Mouse (Mus musculus): Measurements from ENCODE around the gene Itga3. TPM values are rescaled to one million over a fixed set of nuclear protein-coding genes. Genes with fewer than 3 reads are reported as not detected.

Itga3 gene
- polyA plus RNA-seq, 1 experiment = 0.08 TPM

DNA sequence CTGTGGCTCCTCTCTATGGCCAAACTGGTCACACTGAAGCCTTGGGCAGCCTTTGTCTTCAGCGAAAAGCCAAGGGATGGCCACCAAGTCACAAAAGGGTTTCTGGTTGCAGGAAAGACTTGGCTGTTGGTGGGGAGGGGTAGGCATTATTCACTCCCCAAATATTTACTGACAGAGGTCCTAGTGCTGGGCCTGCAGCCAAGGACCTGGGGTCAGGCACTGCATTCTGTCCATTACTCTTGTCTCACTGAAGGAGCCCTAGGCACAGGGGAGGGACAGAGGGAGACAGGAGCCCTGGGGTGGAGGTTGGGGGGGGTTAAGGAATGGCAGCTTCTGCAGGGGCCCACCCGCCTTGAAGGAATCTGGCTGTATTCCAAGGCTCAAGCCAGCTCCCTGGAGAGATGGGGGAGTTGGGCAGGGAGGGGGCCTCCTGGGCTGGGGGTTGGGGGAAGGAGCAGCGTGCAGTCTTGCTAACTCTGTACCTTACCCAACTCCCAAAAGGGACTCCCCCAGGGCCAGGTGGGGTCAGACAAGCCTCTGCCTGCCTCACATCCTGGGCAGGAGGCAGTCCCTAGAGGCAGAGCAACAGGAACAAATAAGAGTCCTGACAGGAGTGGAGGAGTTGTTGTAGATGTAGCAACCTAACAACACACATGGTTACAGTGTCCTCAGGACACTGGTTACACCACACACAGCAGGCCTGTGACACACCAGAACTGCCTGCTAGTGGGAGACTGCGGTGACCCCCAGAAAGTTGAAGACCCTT lies 20.2 kb upstream of the Itga3 start:
- Histone ChIP-seq H3K4me3 (replicated peaks) (no peak overlapping the region), H3K4me1 (peaks cover 32% of the 10 kb centered on the region), H3K36me3 (replicated peaks; ENCODE audit: low read length) (no peaks in the 10 kb centered on the region), H3K27me3 (replicated peaks) (peaks cover 81% of the 10 kb centered on the region), H3K9me3 (peaks cover 8% of the 10 kb centered on the region)
- TF ChIP-seq GATA1 (IDR thresholded peaks at IDR 0.05; ENCODE audit: borderline replicate concordance, low read length) (no peak), FLI1 (IDR thresholded peaks at IDR 0.05; ENCODE audit: low read length) (no peak)

DNA sequence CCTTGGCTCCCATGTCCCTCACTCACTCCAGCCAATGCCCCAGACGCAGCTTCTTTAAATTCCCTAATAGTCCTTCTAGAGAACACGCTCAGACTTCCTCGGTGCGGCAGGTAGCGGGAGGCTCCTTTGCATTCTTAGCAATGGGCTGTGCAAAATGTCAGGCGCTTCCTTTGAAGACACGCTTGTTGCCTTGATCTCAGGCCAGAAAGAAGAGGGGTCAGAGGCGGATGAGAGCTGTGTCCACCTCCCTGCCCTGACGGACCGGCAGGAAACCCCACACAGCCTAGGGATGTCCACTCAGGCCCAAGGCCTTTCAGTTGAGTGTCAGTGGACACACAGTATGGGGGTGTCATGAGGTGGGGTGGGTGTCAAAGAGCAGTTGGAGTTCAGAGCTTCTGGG lies 19.0 kb upstream of the Itga3 start:
- no peak for TF ChIP-seq FLI1 (IDR thresholded peaks at IDR 0.05; ENCODE audit: low read length)
- no peak for TF ChIP-seq GATA1 (IDR thresholded peaks at IDR 0.05; ENCODE audit: borderline replicate concordance, low read length)
- peaks cover 72% of the 10 kb centered on the region for H3K27me3 ChIP-seq (replicated peaks)
- H3K9me3 ChIP-seq = peaks cover 8% of the 10 kb centered on the region
- H3K4me1 ChIP-seq = peaks cover 20% of the 10 kb centered on the region
- H3K4me3 ChIP-seq (replicated peaks) = no peak overlapping the region
- no peaks in the 10 kb centered on the region for H3K36me3 ChIP-seq (replicated peaks; ENCODE audit: low read length)

DNA sequence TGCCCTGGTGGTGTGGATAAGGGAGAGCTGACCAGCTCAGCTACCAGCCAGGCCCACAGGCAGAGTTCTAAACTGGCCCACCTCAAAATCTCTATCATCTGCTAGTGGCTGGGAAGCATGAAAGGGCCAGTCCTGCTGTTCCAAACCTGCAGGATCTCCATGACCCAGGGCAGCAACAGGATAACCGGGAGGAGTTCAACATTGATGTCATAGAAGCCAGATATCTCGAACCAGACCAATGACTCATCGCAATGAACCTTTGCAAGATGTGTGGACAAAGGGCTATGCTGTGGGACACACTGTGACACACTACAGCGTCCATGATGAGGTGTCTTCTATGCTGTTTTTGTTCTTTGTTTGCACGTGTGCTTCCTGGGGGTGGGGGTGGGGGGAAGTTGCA lies 16.5 kb upstream of the Itga3 start:
- Histone ChIP-seq H3K4me3 (replicated peaks) (no peak overlapping the region), H3K36me3 (replicated peaks; ENCODE audit: low read length) (no peaks in the 10 kb centered on the region), H3K4me1 (peaks cover 24% of the 10 kb centered on the region), H3K27me3 (replicated peaks) (peaks cover 66% of the 10 kb centered on the region), H3K9me3 (peaks cover 8% of the 10 kb centered on the region)
- TF ChIP-seq GATA1 (IDR thresholded peaks at IDR 0.05; ENCODE audit: borderline replicate concordance, low read length) = no peak
- no peak for TF ChIP-seq FLI1 (IDR thresholded peaks at IDR 0.05; ENCODE audit: low read length)

DNA sequence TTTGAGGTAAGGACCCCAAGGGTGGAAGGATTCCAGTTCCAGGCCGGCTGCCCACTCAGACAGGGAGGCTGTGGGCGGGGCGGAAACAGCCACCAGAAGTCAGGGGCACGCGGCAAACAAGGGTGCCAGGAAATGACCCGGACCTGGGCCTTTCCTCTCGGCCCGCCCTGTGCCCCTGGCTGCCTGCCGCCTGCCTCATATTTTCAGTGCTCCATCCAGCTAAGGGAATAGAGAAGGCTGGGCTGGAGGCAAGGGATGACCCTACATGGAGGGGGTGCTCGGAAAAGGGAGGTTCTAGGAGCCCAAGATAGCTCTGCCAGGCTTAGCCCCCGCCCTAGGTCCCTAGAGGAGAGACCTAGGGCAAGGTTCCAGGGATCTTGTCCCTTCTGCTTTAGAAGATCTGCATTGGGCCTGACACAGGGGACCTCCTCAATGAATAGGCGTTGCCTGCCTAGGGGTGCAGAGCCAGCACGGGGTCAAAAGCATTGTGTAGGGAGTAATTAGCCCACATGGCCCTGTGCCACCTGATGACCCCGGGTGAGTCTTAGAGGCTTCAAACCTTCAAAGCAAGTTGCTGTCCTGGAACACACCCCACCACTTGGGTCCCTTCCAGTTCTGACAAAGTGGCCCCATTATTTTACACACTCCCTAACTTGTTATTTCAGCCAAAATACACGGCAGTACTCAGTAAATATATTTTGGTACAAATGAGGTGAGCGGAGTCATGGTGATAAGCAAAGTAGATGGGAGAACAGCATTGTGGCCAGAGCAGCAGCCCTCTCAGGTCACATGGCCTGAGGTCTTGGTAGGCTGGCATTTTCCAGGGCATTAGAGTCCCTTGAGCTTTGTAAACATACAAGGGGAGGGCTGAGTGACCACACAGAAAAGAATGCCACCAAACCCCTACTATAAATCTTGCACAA lies 12.5 kb upstream of the Itga3 start:
- Histone ChIP-seq H3K4me3 (replicated peaks) (no peak overlapping the region), H3K9me3 (peaks cover 2% of the 10 kb centered on the region), H3K27me3 (replicated peaks) (peaks cover 70% of the 10 kb centered on the region), H3K36me3 (replicated peaks; ENCODE audit: low read length) (no peaks in the 10 kb centered on the region), H3K4me1 (peaks cover 15% of the 10 kb centered on the region)
- TF ChIP-seq FLI1 (IDR thresholded peaks at IDR 0.05; ENCODE audit: low read length) (no peak), GATA1 (IDR thresholded peaks at IDR 0.05; ENCODE audit: borderline replicate concordance, low read length) (no peak)

DNA sequence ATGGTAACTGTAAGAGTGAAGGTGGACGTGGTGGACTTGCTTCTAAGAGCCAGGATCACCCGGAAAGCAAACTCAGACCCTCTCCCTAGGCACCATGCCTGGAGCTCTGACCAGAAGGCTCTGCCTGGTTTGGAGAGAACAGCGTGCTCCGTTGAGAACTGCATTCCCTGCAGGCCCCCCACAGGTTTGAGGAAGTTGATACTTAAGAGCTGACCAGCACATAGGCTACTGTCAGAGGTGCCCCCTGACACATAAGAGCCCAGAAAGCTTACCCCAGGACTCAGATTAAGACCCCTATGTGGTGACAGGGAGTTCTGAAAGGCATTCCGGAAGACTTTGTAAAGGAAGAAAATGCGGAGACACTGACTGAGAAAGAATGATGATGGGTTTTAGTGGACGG lies 11.7 kb upstream of the Itga3 start:
- Histone ChIP-seq H3K9me3 (no peaks in the 10 kb centered on the region; the same call in 1 of the 2 replicates), H3K4me1 (peaks cover 15% of the 10 kb centered on the region), H3K4me3 (replicated peaks) (no peak overlapping the region), H3K27me3 (replicated peaks) (peaks cover 77% of the 10 kb centered on the region), H3K36me3 (replicated peaks; ENCODE audit: low read length) (no peaks in the 10 kb centered on the region)
- TF ChIP-seq FLI1 (IDR thresholded peaks at IDR 0.05; ENCODE audit: low read length) (no peak), GATA1 (IDR thresholded peaks at IDR 0.05; ENCODE audit: borderline replicate concordance, low read length) (no peak)

DNA sequence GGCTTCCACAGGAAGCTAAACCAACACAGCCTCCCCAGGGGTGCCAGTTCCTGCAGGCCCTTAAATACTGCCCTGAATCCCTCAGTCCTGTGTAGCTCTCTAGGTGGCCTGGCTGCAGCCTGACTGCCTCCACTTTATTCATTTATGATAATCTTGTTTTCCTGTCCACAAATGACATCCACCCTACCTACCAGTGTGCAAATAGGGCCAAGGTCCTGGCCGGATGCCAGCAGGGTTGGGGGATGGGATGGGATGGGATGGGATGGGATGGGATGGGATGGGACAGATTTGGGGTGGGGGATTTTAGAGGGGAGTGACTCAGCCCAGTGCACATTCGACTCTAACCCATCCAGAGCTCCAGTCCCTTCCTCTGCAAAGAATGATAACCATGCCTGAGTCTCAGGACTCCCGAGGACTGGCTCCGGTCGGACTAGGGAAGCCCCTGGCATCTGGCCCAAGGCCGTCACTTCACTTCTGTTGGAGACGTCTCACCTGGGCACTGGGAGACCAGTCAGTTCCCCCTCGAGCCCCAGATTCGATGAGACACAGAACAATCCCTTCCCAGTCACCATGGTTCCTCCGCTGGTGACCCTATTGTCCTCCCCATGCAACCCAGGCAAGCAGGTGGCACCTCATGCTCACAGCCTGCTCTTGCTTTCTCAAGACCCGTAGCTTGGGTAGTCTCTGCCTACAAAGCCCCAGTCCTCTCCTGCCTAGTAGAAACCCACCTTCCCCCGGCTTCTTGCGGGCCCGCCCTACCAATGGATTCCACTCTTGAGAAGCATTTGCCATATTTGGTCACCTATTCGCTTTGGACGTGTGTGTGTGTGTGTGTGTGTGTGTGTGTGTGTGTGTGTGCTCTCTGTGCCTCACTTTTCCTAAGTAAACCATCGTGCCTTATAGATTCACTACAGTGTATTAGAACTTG lies 11.0 kb upstream of the Itga3 start:
- H3K4me1 ChIP-seq = peaks cover 8% of the 10 kb centered on the region

DNA sequence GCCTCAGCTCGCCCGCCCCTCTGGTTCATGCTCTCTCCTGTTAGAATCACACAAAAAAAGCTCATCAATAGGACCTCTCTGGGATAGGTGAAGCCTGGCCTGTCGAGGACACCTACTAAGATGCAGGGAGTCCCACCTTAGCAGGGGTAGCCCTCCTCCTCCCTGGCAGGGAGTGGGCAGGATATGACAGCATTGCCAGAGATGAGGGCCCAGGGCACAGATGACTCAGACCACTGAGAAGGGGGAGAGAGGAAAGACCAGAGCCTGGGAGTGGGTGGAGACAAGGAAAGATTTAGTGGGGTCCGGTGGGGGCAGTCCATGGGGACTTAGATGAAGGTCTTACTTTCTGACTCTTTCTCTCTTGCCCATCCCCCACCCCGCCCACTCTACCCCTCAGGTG lies 9.6 kb upstream of the Itga3 start:
- Histone ChIP-seq H3K4me1 (peaks cover 8% of the 10 kb centered on the region), H3K27me3 (replicated peaks) (peaks cover 81% of the 10 kb centered on the region), H3K4me3 (replicated peaks) (no peak overlapping the region), H3K9me3 (no peaks in the 10 kb centered on the region), H3K36me3 (replicated peaks; ENCODE audit: low read length) (no peaks in the 10 kb centered on the region)
- no peak for TF ChIP-seq FLI1 (IDR thresholded peaks at IDR 0.05; ENCODE audit: low read length)
- TF ChIP-seq GATA1 (IDR thresholded peaks at IDR 0.05; ENCODE audit: borderline replicate concordance, low read length) = no peak

More for the DNA sequence above, 11.0 kb upstream of the Itga3 start:
- no peak for TF ChIP-seq GATA1 (IDR thresholded peaks at IDR 0.05; ENCODE audit: borderline replicate concordance, low read length)
- TF ChIP-seq FLI1 (IDR thresholded peaks at IDR 0.05; ENCODE audit: low read length) = no peak
- Histone ChIP-seq H3K36me3 (replicated peaks; ENCODE audit: low read length) (no peaks in the 10 kb centered on the region), H3K4me3 (replicated peaks) (no peak overlapping the region), H3K9me3 (no peaks in the 10 kb centered on the region), H3K27me3 (replicated peaks) (peaks cover 77% of the 10 kb centered on the region)

DNA sequence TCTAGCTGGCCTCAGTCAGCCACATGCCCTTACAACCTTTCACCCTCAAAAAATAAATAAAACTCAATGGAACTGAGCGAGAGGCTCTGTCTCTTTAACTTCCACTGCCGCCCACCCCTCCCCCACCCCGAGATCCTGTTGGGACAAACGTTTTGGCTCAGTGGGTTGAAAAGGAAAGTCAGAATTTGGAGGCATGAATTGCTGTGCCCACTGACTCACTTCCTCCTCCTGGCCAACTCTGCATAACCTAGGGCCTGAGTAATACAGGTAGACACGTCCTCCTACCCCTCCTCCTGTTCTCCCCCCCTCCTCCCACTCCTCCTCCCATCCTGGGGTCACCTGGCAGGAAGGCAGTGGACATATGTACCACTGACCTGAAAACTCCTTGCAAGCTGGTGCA lies 9.1 kb upstream of the Itga3 start:
- TF ChIP-seq FLI1 (IDR thresholded peaks at IDR 0.05; ENCODE audit: low read length) (no peak), GATA1 (IDR thresholded peaks at IDR 0.05; ENCODE audit: borderline replicate concordance, low read length) (no peak)
- H3K27me3 ChIP-seq (replicated peaks) = peaks cover 85% of the 10 kb centered on the region
- H3K36me3 ChIP-seq (replicated peaks; ENCODE audit: low read length) = no peaks in the 10 kb centered on the region
- H3K9me3 ChIP-seq = no peaks in the 10 kb centered on the region
- peaks cover 8% of the 10 kb centered on the region for H3K4me1 ChIP-seq
- no peak overlapping the region for H3K4me3 ChIP-seq (replicated peaks)

DNA sequence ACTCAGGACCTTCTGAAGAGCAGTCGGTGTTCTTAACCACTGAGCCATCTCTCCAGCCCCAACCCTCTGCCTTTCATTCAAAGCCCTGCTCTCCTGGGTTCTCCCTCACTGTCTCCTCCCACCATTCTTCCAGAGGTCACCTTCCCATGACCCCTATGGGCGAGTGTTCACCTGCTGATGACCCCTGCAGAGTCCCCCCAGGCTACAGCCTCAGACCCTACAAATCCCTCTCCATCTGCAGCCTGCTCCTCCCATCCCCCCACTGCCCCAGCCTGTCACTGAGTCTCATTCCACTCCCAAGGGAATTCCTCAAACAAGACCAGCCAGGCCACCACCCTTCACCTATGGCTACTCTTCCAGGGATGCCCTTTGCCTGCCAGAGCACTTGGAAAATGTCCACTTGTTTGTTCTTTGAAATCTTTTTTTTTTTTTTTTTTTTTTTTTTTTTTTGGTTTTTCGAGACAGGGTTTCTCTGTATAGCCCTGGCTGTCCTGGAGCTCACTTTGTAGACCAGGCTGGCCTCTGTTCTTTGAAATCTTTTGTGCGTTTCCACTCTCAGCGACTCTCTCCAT lies 8.3 kb upstream of the Itga3 start:
- no peak; the same call in 1 of the 2 replicates for TF ChIP-seq FLI1 (IDR thresholded peaks at IDR 0.05; ENCODE audit: low read length)
- no peak for TF ChIP-seq GATA1 (IDR thresholded peaks at IDR 0.05; ENCODE audit: borderline replicate concordance, low read length)
- peaks cover 90% of the 10 kb centered on the region for H3K27me3 ChIP-seq (replicated peaks)
- H3K9me3 ChIP-seq = no peaks in the 10 kb centered on the region
- no peak overlapping the region for H3K4me3 ChIP-seq (replicated peaks)
- H3K4me1 ChIP-seq = peaks cover 8% of the 10 kb centered on the region
- no peaks in the 10 kb centered on the region for H3K36me3 ChIP-seq (replicated peaks; ENCODE audit: low read length)
